Mouse (Mus musculus) G1E (cell line): Measurements from ENCODE around the gene Tmem44.

ENCODE experiments used
- CTCF ChIP-seq: IDR thresholded peaks from 2 replicates; pipeline ENCODE4 v1.5.1; 2012; ENCODE audit warnings: low read depth, low read length, inconsistent platforms, mixed read lengths
- POLR2AphosphoS5 ChIP-seq: IDR thresholded peaks from 2 replicates; pipeline ENCODE4 v1.6.1; 2012; ENCODE audit warnings: low read depth, low read length, inconsistent platforms; ENCODE audit not compliant: insufficient replicate concordance
- TAL1 ChIP-seq: conservative IDR thresholded peaks from 2 replicates; pipeline ENCODE4 v1.6.1; 2012; ENCODE audit warnings: low read depth, low read length, inconsistent platforms, mixed read lengths

- TF ChIP-seq CTCF (no peak), TAL1 (no peak), POLR2AphosphoS5 (no peak)
Measured at GRCm38 (mm10) chr16:30494883-30495282, 55.8 kb downstream of the Tmem44 start.
